Mouse (Mus musculus) lung, postnatal 0 days (tissue): ENCODE results near the gene Wbp1l.

Experiments used
- CTCF ChIP-seq: IDR thresholded peaks from 2 replicates; pipeline ENCODE4 v1.5.1; 2016; ENCODE audit warnings: antibody characterized with exemption, mild to moderate bottlenecking
- EP300 ChIP-seq: IDR thresholded peaks from 2 replicates; pipeline ENCODE4 v1.6.1; 2016; ENCODE audit warnings: antibody characterized with exemption, mild to moderate bottlenecking, control low read depth

- TF ChIP-seq CTCF (no peak), EP300 (no peak)
Measured at GRCm38 (mm10) chr19:46689460-46690372, 90.8 kb downstream of the Wbp1l start, which contains the start of gene Borcs7.
